Mouse (Mus musculus) ES-Bruce4 (cell line): Measurements from ENCODE around the gene Orm2. TPM values are rescaled to one million over a fixed set of nuclear protein-coding genes. Genes with fewer than 3 reads are reported as not detected.

Experiments used
- H3K27ac ChIP-seq: 2 replicates; pipeline ENCODE4 v1.5.1; 2012; ENCODE audit warnings: low read length, inconsistent platforms; ENCODE audit not compliant: insufficient read depth
- H3K27me3 ChIP-seq: 2 replicates; pipeline ENCODE4 v1.6.1; 2012; ENCODE audit warnings: mild to moderate bottlenecking, low read length, inconsistent platforms; ENCODE audit not compliant: control insufficient read depth, poor library complexity, insufficient read depth, severe bottlenecking
- H3K36me3 ChIP-seq: 2 replicates; pipeline ENCODE4 v1.6.1; 2012; ENCODE audit warnings: inconsistent platforms, mild to moderate bottlenecking, low read length, moderate library complexity; ENCODE audit not compliant: control insufficient read depth, poor library complexity, insufficient read depth, severe bottlenecking
- H3K4me1 ChIP-seq: one replicate; pipeline ENCODE4 v1.8.1; 2011; ENCODE audit warnings: low read length; ENCODE audit not compliant: control insufficient read depth, insufficient read depth
- H3K4me3 ChIP-seq: 2 replicates; pipeline ENCODE4 v1.5.1; 2011; ENCODE audit warnings: low read depth, mild to moderate bottlenecking, low read length
- H3K9ac ChIP-seq: 2 replicates; pipeline ENCODE4 v1.6.1; 2012; ENCODE audit warnings: low read depth, mild to moderate bottlenecking, inconsistent platforms; ENCODE audit not compliant: poor library complexity, severe bottlenecking
- H3K9me3 ChIP-seq: replicated peaks from 2 replicates; pipeline ENCODE4 v1.6.1; 2012; ENCODE audit warnings: mild to moderate bottlenecking, low read length, inconsistent platforms; ENCODE audit not compliant: control insufficient read depth, poor library complexity, insufficient read depth, severe bottlenecking
- CTCF ChIP-seq: IDR thresholded peaks from one replicate; pipeline ENCODE4 v1.8.1; 2011; ENCODE audit warnings: low read depth, low read length
- EP300 ChIP-seq: IDR thresholded peaks from 2 replicates; pipeline ENCODE4 v1.6.1; 2011; ENCODE audit warnings: low read depth, low read length; ENCODE audit not compliant: insufficient read depth
- POLR2A ChIP-seq: IDR thresholded peaks from one replicate; pipeline ENCODE4 v1.8.1; 2011; ENCODE audit warnings: low read length; ENCODE audit not compliant: insufficient read depth
- polyA plus RNA-seq: library from polyadenylated mRNA; stranded (reverse); fragments of >200 nt; gene quantifications from 2 replicates; pipeline ENCODE4 v1.2.4, GENCODE M21; 2011; ENCODE audit warnings: low read depth; ENCODE audit not compliant: missing spikeins, insufficient read depth, insufficient read length

The Orm2 gene
- polyA plus RNA-seq, 1 experiment: not detected

GRCm38 (mm10) chr4:63409908-63410582 is 47.8 kb downstream of the Orm2 start:
- H3K4me3 ChIP-seq: peak overlapping the region; percentile 86
- H3K9me3 ChIP-seq: no peaks in the 10 kb centered on the region
- no peak overlapping the region for H3K27ac ChIP-seq
- peak overlapping the region; percentile 31; the same call in 1 of the 2 replicates for H3K9ac ChIP-seq
- H3K36me3 ChIP-seq: no peaks in the 10 kb centered on the region
- no peaks in the 10 kb centered on the region for H3K4me1 ChIP-seq
- TF ChIP-seq CTCF: no peak
- no peak for TF ChIP-seq EP300
- TF ChIP-seq POLR2A: no peak
- H3K27me3 ChIP-seq: no peaks in the 10 kb centered on the region

DNA sequence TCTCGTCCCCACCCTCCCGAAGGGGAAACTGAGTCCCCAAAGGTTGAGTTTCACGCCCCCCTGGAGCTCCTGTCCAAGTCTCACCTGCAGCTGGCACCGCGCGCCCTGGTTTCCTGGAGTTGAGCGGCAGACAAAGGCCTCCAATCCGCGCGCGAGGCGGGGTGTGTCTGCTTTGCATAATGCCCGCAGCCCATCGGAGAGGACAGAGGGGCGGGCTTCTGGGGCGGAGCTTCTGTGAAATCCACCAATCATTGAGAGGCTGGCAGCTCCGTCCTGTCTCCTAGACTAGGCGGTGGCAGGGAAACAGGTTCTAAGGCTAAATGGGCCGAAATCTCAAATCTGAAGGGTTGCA is 48.3 kb downstream of the Orm2 start:
- H3K9ac ChIP-seq: peak overlapping the region; percentile 31; the same call in 1 of the 2 replicates
- no peaks in the 10 kb centered on the region for H3K4me1 ChIP-seq
- H3K9me3 ChIP-seq: no peaks in the 10 kb centered on the region
- H3K27ac ChIP-seq: no peak overlapping the region
- H3K36me3 ChIP-seq: no peaks in the 10 kb centered on the region
- no peak for TF ChIP-seq EP300
- no peak for TF ChIP-seq CTCF
- no peak for TF ChIP-seq POLR2A
- H3K27me3 ChIP-seq: no peaks in the 10 kb centered on the region
- H3K4me3 ChIP-seq: peak overlapping the region; percentile 86

GRCm38 (mm10) chr4:63411222-63411621 is 49.0 kb downstream of the Orm2 start:
- Histone ChIP-seq H3K36me3 (no peaks in the 10 kb centered on the region), H3K4me3 (peak overlapping the region; percentile 51), H3K9me3 (no peaks in the 10 kb centered on the region), H3K4me1 (no peaks in the 10 kb centered on the region), H3K9ac (no peak overlapping the region), H3K27ac (no peak overlapping the region), H3K27me3 (no peaks in the 10 kb centered on the region)
- TF ChIP-seq POLR2A: no peak
- no peak for TF ChIP-seq EP300

DNA sequence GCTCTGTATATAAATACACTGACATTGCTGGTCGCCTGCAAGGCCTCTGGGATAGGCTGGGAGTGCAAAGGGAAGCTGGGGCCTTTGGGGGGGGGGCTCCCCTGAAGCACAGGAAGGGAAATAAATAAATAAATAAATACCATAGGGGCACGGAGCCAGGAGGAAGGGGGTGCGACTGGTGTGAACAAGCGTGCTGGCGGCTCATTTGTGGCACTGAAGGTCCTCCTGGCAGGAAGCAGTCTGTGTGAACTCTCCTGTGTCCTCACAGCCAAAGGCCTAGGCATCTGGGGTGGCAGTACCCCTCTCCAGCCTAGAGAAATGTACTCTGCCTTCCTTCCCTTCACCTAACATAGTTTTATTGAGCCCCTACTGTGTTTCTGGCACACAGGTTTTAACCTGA is 52.7 kb downstream of the Orm2 start:
- H3K27me3 ChIP-seq: no peaks in the 10 kb centered on the region
- H3K4me3 ChIP-seq: no peak overlapping the region
- no peak overlapping the region for H3K27ac ChIP-seq
- H3K9ac ChIP-seq: no peak overlapping the region
- no peaks in the 10 kb centered on the region for H3K36me3 ChIP-seq
- H3K9me3 ChIP-seq: no peaks in the 10 kb centered on the region
- H3K4me1 ChIP-seq: peaks cover under 1% of the 10 kb centered on the region
- TF ChIP-seq POLR2A: no peak
- no peak for TF ChIP-seq EP300
- TF ChIP-seq CTCF: no peak

Other genes starting within 250 kb of the Orm2 start
- gene Ambp, start 207.7 kb upstream of the Orm2 start, polyA plus RNA-seq: not detected in 2 replicates
- not detected in 2 replicates for gene Kif12, start 190.3 kb upstream of the Orm2 start, polyA plus RNA-seq
- 1.4 and 1.7 TPM in 2 replicates for gene Col27a1, start 148.4 kb upstream of the Orm2 start, polyA plus RNA-seq
- not detected in 2 replicates for gene Orm1, start 17.9 kb upstream of the Orm2 start, polyA plus RNA-seq
- gene Orm3, start 6.3 kb upstream of the Orm2 start, polyA plus RNA-seq: not detected in 2 replicates
- gene Akna, start 40.9 kb downstream of the Orm2 start, polyA plus RNA-seq: 4.0 and 4.7 TPM in 2 replicates
- 33.5 and 40.2 TPM in 2 replicates for gene Whrn, start 133.5 kb downstream of the Orm2 start, polyA plus RNA-seq
- 187 and 192 TPM in 2 replicates for gene Atp6v1g1, start 182.3 kb downstream of the Orm2 start, polyA plus RNA-seq
- 4.4 and 8.9 TPM in 2 replicates for gene Tmem268, start 196.3 kb downstream of the Orm2 start, polyA plus RNA-seq
- gene Gm11213, start 242.8 kb downstream of the Orm2 start, polyA plus RNA-seq: not detected in 2 replicates